Mouse (Mus musculus) kidney, adult 18-20 months (tissue): ENCODE results near the gene Ctxn2.
A peak's percentile ranks its signal among the peaks of the same experiment; 100 is the strongest.
"Not testable (repeated sequence)": the region's sequence is repeated elsewhere in the genome, so short reads cannot be mapped to it uniquely, and the experiment has no call there.

Experiments used
- DNase-seq: peaks from one replicate; pipeline ENCODE4 v3.0.0; 2021

Ctxn2 gene

GRCm38 (mm10) chr2:125135903-125136811, at the start of gene Ctxn2:
Gene Ctxn2, plus strand, starts transcription at chr2:125136692.
- peak; percentile 56 for DNase-seq

- no peak for DNase-seq
These were observed 47.7 kb upstream of the Ctxn2 start for GRCm38 (mm10) chr2:125088757-125089156.

GRCm38 (mm10) chr2:125092123-125092522, 44.4 kb upstream of the Ctxn2 start:
- not testable (repeated sequence) for DNase-seq

GRCm38 (mm10) chr2:125104491-125104890, 32.0 kb upstream of the Ctxn2 start:
- not testable (repeated sequence) for DNase-seq

GRCm38 (mm10) chr2:125106536-125106935, 30.0 kb upstream of the Ctxn2 start:
- DNase-seq = not testable (repeated sequence)

- DNase-seq = no peak
These were observed 16.9 kb upstream of the Ctxn2 start for GRCm38 (mm10) chr2:125119381-125120110.

GRCm38 (mm10) chr2:125122288-125122623, 14.2 kb upstream of the Ctxn2 start:
- no peak for DNase-seq

- DNase-seq = peak; percentile 63
These were observed 13.6 kb upstream of the Ctxn2 start for GRCm38 (mm10) chr2:125122624-125123476.

GRCm38 (mm10) chr2:125123477-125123852, 13.0 kb upstream of the Ctxn2 start, which contains the start of gene Myef2:
Gene Myef2, minus strand, starts transcription at chr2:125123661.
- DNase-seq = peak; percentile 78

GRCm38 (mm10) chr2:125125824-125126223, 10.7 kb upstream of the Ctxn2 start:
- no peak for DNase-seq

GRCm38 (mm10) chr2:125126792-125127191, 9.7 kb upstream of the Ctxn2 start:
- DNase-seq = no peak

GRCm38 (mm10) chr2:125134113-125134512, 2.4 kb upstream of the Ctxn2 start:
- DNase-seq = no peak

GRCm38 (mm10) chr2:125136846-125137245, 354 bp downstream of the Ctxn2 start:
- no peak for DNase-seq

- no peak for DNase-seq
These were observed 5.8 kb downstream of the Ctxn2 start for GRCm38 (mm10) chr2:125142336-125142735.

GRCm38 (mm10) chr2:125152388-125152787, 15.9 kb downstream of the Ctxn2 start, which contains the start of gene Slc12a1:
Gene Slc12a1, plus strand, starts transcription at chr2:125152505.
- peak; percentile 52 for DNase-seq

GRCm38 (mm10) chr2:125154294-125154693, 17.8 kb downstream of the Ctxn2 start:
- no peak for DNase-seq

- no peak for DNase-seq
These were observed 19.0 kb downstream of the Ctxn2 start for GRCm38 (mm10) chr2:125155504-125155903.

GRCm38 (mm10) chr2:125162012-125162470, 25.5 kb downstream of the Ctxn2 start:
- DNase-seq = no peak

GRCm38 (mm10) chr2:125178225-125178798, 41.8 kb downstream of the Ctxn2 start:
- DNase-seq = no peak

- DNase-seq = no peak
These were observed 51.4 kb downstream of the Ctxn2 start for GRCm38 (mm10) chr2:125187904-125188303.

GRCm38 (mm10) chr2:125189197-125189596, 52.7 kb downstream of the Ctxn2 start:
- DNase-seq = peak; percentile 54

- no peak for DNase-seq
These were observed 56.4 kb downstream of the Ctxn2 start for GRCm38 (mm10) chr2:125192905-125193304.
